Mouse (Mus musculus) heart, embryonic 15.5 days (tissue): ENCODE results near the gene Atp11a. TPM values are rescaled to one million over a fixed set of nuclear protein-coding genes. Genes with fewer than 3 reads are reported as not detected.

Experiments used
- ATAC-seq: fragments of 200-750 bp; cut with Nextera tagmentation; replicated peaks from 2 replicates; pipeline ENCODE4 v1.8.0; 2017; ENCODE audit warnings: low read depth, moderate TSS enrichment; ENCODE audit not compliant: insufficient number of reproducible peaks, insufficient read depth, low FRiP score
- H3K27ac ChIP-seq: fragments of 300-500 bp; sonication (generic); 2 replicates; pipeline ENCODE4 v1.5.1; 2015; ENCODE audit warnings: mild to moderate bottlenecking, inconsistent platforms
- H3K27me3 ChIP-seq: fragments of 300-500 bp; sonication (generic); 2 replicates; pipeline ENCODE4 v1.6.1; 2015; ENCODE audit warnings: inconsistent platforms
- H3K36me3 ChIP-seq: fragments of 300-500 bp; sonication (generic); 2 replicates; pipeline ENCODE4 v1.6.1; 2015; ENCODE audit warnings: mild to moderate bottlenecking, inconsistent platforms
- H3K4me1 ChIP-seq: fragments of 300-500 bp; sonication (generic); replicated peaks from 2 replicates; pipeline ENCODE4 v1.6.1; 2015; ENCODE audit warnings: inconsistent platforms
- H3K4me2 ChIP-seq: fragments of 300-500 bp; sonication (generic); 2 replicates; pipeline ENCODE4 v1.6.1; 2015; ENCODE audit warnings: inconsistent platforms, mild to moderate bottlenecking, moderate library complexity
- H3K4me3 ChIP-seq: fragments of 300-500 bp; sonication (generic); 2 replicates; pipeline ENCODE4 v1.5.1; 2015; ENCODE audit warnings: mild to moderate bottlenecking, inconsistent platforms
- H3K9ac ChIP-seq: fragments of 300-500 bp; sonication (generic); 2 replicates; pipeline ENCODE4 v1.6.1; 2015; ENCODE audit warnings: mild to moderate bottlenecking, inconsistent platforms
- H3K9me3 ChIP-seq: fragments of 300-500 bp; sonication (generic); replicated peaks from 2 replicates; pipeline ENCODE4 v1.6.1; 2016; ENCODE audit warnings: inconsistent platforms
- WGBS: fragments of 180-500 bp; shearing (Covaris S2); methylation state at CpG from one replicate; pipeline ENCODE4 v1.1.7; 2015; ENCODE audit warnings: mixed read lengths; 5-methylcytosine and 5-hydroxymethylcytosine counted together
- polyA plus RNA-seq: library from polyadenylated mRNA; unstranded; fragments of >200 nt; fragmentation: Nextera tagmentation; extraction: Ambion mirVana; gene quantifications from 2 replicates; pipeline ENCODE4 v1.2.1, GENCODE M21; 2015

Atp11a gene
- polyA plus RNA-seq, 1 experiment from 2014 or later = 14.1 TPM

DNA sequence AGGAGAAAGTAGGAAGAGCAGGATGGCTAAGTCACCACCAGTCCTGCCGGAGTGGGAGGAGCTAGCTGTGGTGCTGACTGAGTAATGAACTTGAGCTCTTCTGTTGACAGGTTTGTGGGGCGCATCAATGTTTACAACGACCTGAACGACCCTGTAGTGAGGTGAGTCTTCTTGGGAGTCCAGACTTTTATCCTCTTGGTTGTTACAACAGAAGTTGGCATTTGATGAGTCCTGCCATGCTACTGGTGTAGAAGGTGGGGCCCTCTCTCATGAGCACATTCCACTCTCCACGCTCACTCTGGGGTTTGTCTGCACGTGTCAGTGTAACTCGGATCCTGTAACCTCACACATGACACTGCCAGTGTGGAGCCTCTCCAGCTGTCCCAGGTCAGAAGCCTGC, 66.1 kb downstream of the Atp11a start:
- no peak for ATAC-seq
- H3K4me1 ChIP-seq = peaks cover 35% of the 10 kb centered on the region
- no peaks in the 10 kb centered on the region for H3K27me3 ChIP-seq
- H3K36me3 ChIP-seq = peaks cover 18% of the 10 kb centered on the region; the same call in 1 of the 2 replicates
- no peak overlapping the region for H3K9ac ChIP-seq
- 41% methylated on average over 7 of the region's 7 CpGs for WGBS
- no peaks in the 10 kb centered on the region for H3K9me3 ChIP-seq
- H3K4me3 ChIP-seq = no peak overlapping the region
- peak overlapping the region; percentile 55; the same call in 1 of the 2 replicates for H3K27ac ChIP-seq
- no peak overlapping the region for H3K4me2 ChIP-seq

DNA sequence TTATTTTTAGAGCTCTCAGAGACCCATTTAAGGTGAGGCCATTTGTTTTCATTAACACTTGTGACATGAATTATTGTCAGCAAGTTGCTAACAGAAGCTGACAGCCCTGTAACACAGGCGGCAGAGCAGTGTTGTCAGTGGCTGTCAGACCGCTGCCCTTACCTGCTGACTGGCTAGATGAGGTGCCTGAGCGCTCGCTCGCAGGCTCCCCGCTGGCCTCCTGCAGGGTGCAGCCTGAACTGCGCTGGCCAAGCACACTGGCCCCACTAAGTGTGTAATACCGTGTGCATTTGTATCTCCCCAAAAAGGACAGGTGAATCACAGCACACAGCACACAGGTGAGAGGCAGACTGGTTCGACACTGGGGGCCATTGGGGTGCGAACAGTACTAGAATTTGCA, 67.7 kb downstream of the Atp11a start:
- H3K27ac ChIP-seq = peak overlapping the region; percentile 55
- 0 out of 2 replicates have a peak overlapping the region, but pooled peaks have one; percentile 4 for H3K4me2 ChIP-seq
- WGBS = 43% methylated on average over 10 of the region's 10 CpGs
- H3K36me3 ChIP-seq = peaks cover 30% of the 10 kb centered on the region; the same call in 1 of the 2 replicates
- H3K9ac ChIP-seq = no peak overlapping the region
- H3K4me1 ChIP-seq = peaks cover 35% of the 10 kb centered on the region
- H3K27me3 ChIP-seq = no peaks in the 10 kb centered on the region
- H3K4me3 ChIP-seq = no peak overlapping the region
- H3K9me3 ChIP-seq = no peaks in the 10 kb centered on the region
- ATAC-seq = peak; percentile 84

DNA sequence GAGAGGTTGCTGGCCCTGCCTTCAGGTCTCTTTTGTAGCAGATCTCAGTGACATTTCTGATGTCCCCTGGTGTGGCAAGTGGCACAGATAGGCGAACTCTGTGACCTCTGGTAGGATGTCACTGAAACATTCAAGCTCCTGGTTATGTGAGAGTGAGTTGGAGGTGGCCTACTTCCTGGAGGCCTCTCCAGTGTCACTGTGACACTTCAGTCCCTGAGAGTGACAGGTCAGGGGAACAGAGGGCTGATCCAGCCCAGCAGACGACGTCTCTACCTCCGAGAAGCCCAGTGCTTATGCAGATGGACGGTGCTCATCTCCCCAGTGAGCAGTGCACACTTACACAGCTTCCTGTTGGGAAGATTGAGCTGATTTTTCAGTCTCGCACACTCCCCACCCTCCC, 68.4 kb downstream of the Atp11a start:
- no peak overlapping the region for H3K4me3 ChIP-seq
- H3K4me1 ChIP-seq = peaks cover 35% of the 10 kb centered on the region
- H3K27me3 ChIP-seq = no peaks in the 10 kb centered on the region
- peaks cover 37% of the 10 kb centered on the region for H3K36me3 ChIP-seq
- peak overlapping the region; percentile 55 for H3K27ac ChIP-seq
- H3K9me3 ChIP-seq = no peaks in the 10 kb centered on the region
- no peak overlapping the region for H3K4me2 ChIP-seq
- H3K9ac ChIP-seq = no peak overlapping the region
- ATAC-seq = no peak
- WGBS = 33% methylated on average over 6 of the region's 6 CpGs

DNA sequence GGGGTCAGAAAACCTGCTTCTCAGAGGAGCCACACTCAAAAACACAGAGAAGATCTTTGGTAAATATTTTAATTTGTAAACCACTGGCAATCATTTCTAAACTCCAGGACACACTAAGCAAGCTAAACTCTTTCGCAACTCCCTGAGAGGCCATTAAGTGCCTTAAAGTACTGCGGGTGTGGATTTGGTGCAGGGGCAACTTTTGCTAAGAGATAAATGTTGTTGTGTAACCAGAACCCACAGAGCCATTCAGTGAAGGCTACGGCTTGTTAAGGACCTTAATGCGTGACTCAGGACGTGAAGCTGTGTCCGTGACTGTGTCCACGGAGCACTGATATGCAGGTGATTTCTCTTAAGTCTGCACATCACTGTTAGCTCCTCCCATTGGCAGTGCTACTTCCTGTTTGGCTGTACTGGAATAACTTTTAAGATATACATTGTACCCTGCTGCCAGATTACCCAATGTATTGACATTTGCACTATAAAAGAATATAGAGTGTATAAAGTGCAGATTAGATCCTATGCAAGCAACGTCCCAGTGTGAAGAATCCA, 68.9 kb downstream of the Atp11a start:
- Histone ChIP-seq H3K36me3 (peaks cover 38% of the 10 kb centered on the region), H3K27me3 (no peaks in the 10 kb centered on the region), H3K27ac (no peak overlapping the region), H3K9ac (no peak overlapping the region), H3K9me3 (no peaks in the 10 kb centered on the region), H3K4me2 (no peak overlapping the region), H3K4me3 (no peak overlapping the region), H3K4me1 (peaks cover 35% of the 10 kb centered on the region)
- no peak for ATAC-seq
- whole genome bisulfite sequencing = 71% methylated on average over 8 of the region's 8 CpGs

DNA sequence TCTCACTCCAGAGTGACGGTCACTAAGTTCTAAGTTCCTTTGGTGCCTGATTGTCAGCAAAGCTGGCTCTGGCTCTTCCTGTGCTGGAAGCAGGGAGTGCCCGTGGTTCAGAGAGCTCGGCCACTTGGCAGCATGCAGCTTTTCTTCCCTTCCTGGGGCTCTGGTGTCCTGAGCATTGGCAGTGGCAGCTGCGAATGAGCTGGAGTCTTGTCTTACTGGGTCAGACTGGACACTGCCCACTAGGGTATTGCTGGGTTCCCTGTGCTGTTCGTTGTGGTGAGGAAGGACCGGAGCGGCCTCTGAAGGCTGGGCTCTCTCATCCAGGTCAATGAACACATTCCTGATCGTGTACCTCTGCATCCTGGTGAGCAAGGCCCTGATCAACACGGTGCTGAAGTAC, 70.3 kb downstream of the Atp11a start:
- H3K27ac ChIP-seq = no peak overlapping the region
- H3K27me3 ChIP-seq = no peaks in the 10 kb centered on the region
- H3K4me1 ChIP-seq = peaks cover 35% of the 10 kb centered on the region
- no peak overlapping the region for H3K9ac ChIP-seq
- no peak overlapping the region for H3K4me3 ChIP-seq
- WGBS = 86% methylated on average over 9 of the region's 9 CpGs
- peaks cover 43% of the 10 kb centered on the region for H3K36me3 ChIP-seq
- no peak for ATAC-seq
- no peak overlapping the region for H3K4me2 ChIP-seq
- H3K9me3 ChIP-seq = no peaks in the 10 kb centered on the region

DNA sequence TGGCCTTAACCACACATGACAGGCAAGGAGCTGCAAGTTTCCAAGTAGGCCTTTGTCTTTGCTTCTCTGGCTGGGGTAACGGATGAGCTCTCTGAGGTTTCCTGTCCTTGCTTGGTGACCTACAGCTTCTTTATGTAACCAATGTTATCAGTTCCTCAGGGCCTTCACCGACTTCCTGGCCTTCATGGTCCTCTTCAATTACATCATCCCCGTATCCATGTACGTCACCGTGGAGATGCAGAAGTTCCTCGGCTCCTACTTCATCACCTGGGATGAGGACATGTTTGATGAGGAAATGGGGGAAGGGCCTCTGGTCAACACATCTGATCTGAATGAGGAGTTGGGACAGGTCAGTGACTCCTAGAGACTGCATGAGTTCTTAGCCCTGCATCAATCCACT, 71.5 kb downstream of the Atp11a start:
- no peak for ATAC-seq
- no peak overlapping the region for H3K9ac ChIP-seq
- H3K27me3 ChIP-seq = no peaks in the 10 kb centered on the region
- no peaks in the 10 kb centered on the region for H3K9me3 ChIP-seq
- H3K4me1 ChIP-seq = peaks cover 31% of the 10 kb centered on the region
- WGBS = 82% methylated on average over 6 of the region's 6 CpGs
- H3K27ac ChIP-seq = no peak overlapping the region
- no peak overlapping the region for H3K4me2 ChIP-seq
- no peak overlapping the region for H3K4me3 ChIP-seq
- H3K36me3 ChIP-seq = peaks cover 43% of the 10 kb centered on the region

DNA sequence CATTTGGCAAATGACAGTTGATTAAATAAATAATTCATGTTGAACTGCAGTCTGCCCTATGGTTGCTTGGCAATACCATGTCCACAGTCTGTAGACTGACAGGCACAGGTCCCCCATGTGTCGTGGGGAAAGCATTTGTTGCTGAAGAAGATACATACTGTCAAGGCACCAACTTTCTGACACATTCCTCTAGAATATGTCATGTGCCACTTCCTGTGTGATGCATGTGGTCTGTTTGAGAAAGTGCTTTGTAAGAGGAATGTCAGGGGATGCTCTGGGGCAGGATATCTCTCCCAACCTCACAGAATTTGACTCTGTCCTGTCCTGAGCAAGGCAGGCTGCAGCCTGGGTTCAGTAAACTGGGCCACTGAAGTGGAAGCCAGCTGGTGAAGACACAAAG, 72.6 kb downstream of the Atp11a start:
- H3K27me3 ChIP-seq = no peaks in the 10 kb centered on the region
- H3K27ac ChIP-seq = no peak overlapping the region
- 75% methylated on average over 1 of the region's 1 CpGs for WGBS
- H3K9me3 ChIP-seq = no peaks in the 10 kb centered on the region
- peaks cover 20% of the 10 kb centered on the region for H3K4me1 ChIP-seq
- no peak overlapping the region for H3K4me3 ChIP-seq
- no peak overlapping the region for H3K4me2 ChIP-seq
- peaks cover 44% of the 10 kb centered on the region for H3K36me3 ChIP-seq
- H3K9ac ChIP-seq = no peak overlapping the region
- no peak for ATAC-seq

DNA sequence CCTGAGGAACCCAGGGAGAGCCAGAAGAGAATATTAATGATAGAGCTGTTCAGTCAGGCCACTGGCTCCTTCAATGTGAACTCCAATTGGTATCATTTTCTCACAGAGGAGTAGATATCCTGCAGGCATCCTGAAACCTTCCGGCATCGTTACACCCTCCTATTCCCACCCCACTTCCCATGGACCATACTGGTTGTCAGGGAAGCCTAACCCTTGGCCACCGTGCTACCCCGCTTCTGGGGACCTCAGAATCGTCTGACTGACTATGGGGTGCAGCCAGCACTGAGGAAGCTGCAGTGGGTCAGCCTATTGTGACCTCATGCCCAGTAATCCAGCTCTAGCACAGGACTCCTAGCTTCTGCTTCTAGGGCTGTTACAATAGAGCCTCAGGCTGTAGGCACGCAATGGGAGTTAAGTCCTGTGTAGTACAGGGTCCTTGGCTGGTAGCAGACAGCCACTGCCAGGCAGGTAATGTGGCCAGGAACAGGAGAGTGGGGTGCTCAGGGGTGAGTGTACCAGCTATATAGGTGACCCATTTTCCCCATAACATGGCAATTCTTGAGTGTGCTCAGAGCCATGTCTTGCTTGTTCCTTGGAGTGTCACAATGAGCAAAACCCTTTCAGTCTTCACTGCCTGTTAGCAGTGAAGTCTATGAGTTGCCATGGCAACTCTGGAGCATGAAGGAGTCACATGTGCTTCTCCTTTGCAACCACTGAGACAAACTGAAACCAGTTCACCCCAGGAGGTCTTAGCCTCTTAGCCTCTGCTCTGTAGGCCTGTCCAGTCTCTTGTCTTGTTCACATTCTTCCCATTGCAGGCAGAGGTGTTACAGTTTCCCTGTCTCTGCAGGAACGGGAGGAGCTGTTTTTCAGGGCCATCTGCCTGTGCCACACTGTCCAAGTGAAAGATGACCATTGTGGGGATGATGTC, 75.1 kb downstream of the Atp11a start:
- 88% methylated on average over 7 of the region's 7 CpGs for WGBS
- Histone ChIP-seq H3K4me2 (no peak overlapping the region), H3K9me3 (no peaks in the 10 kb centered on the region), H3K27ac (no peak overlapping the region), H3K4me3 (no peak overlapping the region), H3K27me3 (no peaks in the 10 kb centered on the region), H3K9ac (no peak overlapping the region), H3K4me1 (no peaks in the 10 kb centered on the region; the same call in 1 of the 2 replicates), H3K36me3 (peaks cover 60% of the 10 kb centered on the region)
- no peak for ATAC-seq

DNA sequence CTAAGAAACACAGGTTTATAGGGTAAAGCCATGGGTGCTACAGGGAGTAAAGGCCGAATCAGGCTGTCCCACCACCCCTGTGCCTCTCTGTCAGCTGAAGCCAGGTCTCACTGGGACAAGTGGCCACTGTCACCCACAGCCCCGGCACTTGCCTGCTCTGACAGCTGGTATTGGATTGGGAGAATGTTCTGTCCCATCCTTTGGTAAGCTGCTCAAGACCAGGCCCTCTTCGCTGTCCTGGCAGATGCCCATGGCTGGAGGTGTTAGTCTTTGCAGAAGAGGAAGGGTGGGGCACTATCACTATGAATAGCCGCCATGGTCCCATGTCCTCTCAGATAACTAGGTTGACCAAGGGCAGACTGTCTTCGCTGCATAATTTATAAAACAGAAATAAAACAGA, 76.8 kb downstream of the Atp11a start:
- ATAC-seq = no peak
- WGBS = 70% methylated on average over 5 of the region's 5 CpGs
- Histone ChIP-seq H3K9me3 (no peaks in the 10 kb centered on the region), H3K4me1 (no peaks in the 10 kb centered on the region; the same call in 1 of the 2 replicates), H3K27ac (no peak overlapping the region), H3K4me2 (no peak overlapping the region), H3K4me3 (no peak overlapping the region), H3K36me3 (peaks cover 56% of the 10 kb centered on the region), H3K9ac (no peak overlapping the region), H3K27me3 (no peaks in the 10 kb centered on the region)

DNA sequence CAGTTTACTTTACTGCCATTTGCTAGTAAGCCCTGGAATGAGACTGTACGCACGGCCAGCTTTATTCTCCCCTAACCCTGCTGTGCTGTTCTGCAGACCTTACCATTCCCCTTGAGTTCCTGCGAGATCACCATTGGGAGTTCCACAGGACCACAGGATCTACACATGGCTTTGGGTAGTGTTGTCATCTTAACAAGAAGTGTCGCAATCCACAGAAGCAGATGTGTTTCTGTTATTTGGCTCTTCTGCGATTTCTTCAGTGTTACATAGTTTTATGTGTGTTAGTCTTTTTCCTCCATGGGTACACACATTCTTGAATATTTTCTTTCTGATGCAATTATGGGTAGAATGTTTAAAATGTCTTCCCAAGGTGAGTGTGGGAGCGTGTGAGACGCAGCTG, 84.0 kb downstream of the Atp11a start:
- H3K27me3 ChIP-seq = no peaks in the 10 kb centered on the region
- no peak overlapping the region for H3K27ac ChIP-seq
- H3K4me1 ChIP-seq = no peaks in the 10 kb centered on the region
- H3K4me3 ChIP-seq = no peak overlapping the region
- WGBS = 88% methylated on average over 7 of the region's 7 CpGs
- H3K9ac ChIP-seq = no peak overlapping the region
- ATAC-seq = no peak
- H3K4me2 ChIP-seq = no peak overlapping the region
- H3K36me3 ChIP-seq = peaks cover 33% of the 10 kb centered on the region
- H3K9me3 ChIP-seq = no peaks in the 10 kb centered on the region

DNA sequence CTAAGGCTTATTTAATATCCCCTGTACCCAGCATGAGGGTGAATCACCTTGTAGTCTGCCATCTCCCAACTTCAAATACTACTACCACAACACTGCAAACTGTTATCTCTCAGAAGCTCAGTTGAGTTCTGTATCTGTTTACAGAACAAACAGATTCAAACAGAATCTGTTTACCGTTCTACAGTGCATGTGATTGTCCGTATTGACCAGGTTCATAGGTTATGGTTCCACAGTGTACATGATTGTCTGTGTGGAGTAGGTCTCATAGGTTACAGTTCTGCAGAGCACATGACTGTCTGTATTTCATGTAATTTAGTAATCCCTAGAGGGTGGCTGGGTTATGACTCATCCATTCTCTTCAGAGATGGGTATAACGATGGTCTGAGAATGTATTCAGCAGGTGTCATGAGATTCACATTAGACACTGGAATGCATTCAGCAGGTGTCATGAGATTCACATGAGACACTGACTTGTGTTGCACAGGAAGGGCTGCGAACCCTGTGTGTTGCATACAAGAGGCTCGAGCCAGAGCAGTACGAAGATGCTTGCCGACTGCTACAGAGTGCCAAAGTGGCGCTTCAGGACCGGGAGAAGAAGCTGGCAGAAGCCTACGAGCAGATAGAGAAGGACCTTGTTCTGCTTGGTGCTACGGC, 85.7 kb downstream of the Atp11a start:
- no peak for ATAC-seq
- Histone ChIP-seq H3K9me3 (no peaks in the 10 kb centered on the region), H3K4me1 (no peaks in the 10 kb centered on the region), H3K9ac (no peak overlapping the region), H3K27me3 (no peaks in the 10 kb centered on the region), H3K36me3 (peaks cover 32% of the 10 kb centered on the region), H3K4me3 (no peak overlapping the region), H3K4me2 (no peak overlapping the region), H3K27ac (no peak overlapping the region)
- WGBS = 76% methylated on average over 11 of the region's 11 CpGs
